Mouse (Mus musculus): Measurements from ENCODE around the gene Inafm1. TPM values are rescaled to one million over a fixed set of nuclear protein-coding genes. Genes with fewer than 3 reads are reported as not detected.
A peak's percentile ranks its signal among the peaks of the same experiment; 100 is the strongest.
"Not testable (repeated sequence)": the region's sequence is repeated elsewhere in the genome, so short reads cannot be mapped to it uniquely, and the experiment has no call there.

Gene Inafm1
- total RNA-seq, 1 experiment from 2014 or later, result 13.2 TPM

DNA sequence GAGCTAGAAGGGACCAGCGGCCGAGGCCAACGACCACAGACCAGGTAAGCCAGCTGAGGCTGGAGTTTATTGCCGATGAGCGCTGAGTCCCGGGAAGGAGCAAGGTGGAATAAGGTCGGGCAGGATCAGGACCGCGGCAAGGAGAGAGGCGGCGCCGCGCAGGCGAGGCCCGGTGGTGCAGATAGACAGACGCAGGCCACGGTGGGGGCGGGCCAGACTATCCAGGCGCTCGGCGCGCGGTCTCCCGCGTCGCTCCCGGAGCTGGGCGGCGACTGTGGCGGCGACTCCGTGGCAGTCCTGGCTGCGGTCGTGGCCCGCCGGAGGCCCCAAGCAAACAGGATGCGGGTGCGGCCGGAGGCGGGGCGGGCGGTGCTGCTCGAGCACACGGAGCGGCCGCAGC is 736 bp downstream of the Inafm1 start:
- peak; percentile 31 for ATAC-seq (ENCODE audit: extremely low read depth, insufficient number of reproducible peaks, low FRiP score, poor library complexity, severe bottlenecking)

DNA sequence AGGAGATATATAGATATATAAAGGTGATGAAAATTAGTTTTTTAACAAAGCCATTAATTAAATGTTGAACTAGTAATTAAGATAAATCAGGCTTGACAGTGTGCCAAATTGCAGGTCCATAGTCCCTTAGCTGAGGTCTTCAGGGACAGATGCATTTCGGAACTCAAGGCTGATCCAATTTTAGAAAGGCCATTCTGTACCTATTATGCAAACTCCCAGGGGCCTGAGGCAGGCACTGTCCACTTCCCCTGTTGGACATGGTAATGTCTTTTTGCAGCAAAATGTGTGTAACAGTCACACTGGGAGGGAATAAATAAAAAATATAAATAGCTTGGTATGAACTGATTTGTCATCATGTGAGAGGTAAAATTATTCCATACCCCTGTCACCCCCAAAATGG is 2.3 kb downstream of the Inafm1 start:
- no peak for ATAC-seq (ENCODE audit: extremely low read depth, insufficient number of reproducible peaks, low FRiP score, poor library complexity, severe bottlenecking)

DNA sequence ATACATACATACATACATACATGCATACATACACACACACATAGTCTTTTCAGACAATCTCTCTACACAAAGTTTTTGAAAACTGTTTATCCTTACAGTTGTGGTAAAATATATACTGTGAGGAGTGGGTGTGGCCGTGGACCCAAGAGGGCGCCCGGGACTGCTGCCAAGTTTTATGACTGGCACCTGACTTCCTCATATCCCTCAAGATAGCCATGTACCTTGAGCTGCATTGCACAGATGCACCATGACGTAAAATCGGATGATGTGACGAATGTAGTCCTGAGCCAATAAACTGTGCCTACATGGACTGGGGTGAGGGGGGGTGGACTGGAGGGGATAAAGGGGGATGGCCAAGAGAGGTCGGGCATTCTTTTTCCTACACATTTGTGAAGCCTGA is 6.8 kb downstream of the Inafm1 start:
- ATAC-seq (ENCODE audit: extremely low read depth, insufficient number of reproducible peaks, low FRiP score, poor library complexity, severe bottlenecking), result not testable (repeated sequence)

DNA sequence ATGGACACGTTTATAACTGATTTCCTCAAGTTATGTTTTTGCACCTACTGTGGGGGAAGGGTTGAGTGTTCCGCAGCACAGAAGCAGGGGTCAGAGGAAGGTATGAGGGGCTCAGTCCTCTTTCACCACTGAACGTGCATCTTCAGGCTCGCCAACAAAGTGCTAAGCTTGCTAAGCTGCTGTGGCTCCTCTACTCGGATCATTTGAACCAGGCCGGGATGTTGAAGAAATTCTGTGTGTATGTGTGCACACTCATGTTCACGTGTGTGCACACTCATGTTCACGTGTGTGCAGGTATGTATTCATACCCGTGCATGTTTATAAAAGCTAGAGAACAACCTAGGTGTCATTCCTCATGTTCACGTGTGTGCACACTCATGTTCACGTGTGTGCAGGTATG is 7.6 kb downstream of the Inafm1 start:
- no peak for ATAC-seq (ENCODE audit: extremely low read depth, insufficient number of reproducible peaks, low FRiP score, poor library complexity, severe bottlenecking)

DNA sequence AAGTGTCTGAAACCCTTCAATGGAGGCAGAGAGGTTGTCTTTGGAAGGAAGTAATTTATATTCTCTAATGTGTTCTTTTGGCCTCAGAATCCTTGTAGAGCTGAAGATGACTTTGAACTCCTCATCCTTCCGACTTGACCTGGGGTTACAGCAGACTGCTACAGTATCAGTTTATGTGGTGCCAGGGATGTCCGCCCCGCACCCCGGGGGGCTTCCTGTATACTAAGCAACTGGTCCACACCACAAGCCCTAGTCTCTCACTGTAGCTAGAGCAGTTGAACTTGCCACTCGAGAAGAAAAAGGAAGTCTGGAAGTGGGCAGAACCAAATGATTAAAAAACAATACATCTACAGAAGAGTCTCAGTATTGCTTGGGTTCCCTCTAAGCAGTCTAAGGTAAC is 9.6 kb downstream of the Inafm1 start:
- ATAC-seq (ENCODE audit: extremely low read depth, insufficient number of reproducible peaks, low FRiP score, poor library complexity, severe bottlenecking), result no peak

DNA sequence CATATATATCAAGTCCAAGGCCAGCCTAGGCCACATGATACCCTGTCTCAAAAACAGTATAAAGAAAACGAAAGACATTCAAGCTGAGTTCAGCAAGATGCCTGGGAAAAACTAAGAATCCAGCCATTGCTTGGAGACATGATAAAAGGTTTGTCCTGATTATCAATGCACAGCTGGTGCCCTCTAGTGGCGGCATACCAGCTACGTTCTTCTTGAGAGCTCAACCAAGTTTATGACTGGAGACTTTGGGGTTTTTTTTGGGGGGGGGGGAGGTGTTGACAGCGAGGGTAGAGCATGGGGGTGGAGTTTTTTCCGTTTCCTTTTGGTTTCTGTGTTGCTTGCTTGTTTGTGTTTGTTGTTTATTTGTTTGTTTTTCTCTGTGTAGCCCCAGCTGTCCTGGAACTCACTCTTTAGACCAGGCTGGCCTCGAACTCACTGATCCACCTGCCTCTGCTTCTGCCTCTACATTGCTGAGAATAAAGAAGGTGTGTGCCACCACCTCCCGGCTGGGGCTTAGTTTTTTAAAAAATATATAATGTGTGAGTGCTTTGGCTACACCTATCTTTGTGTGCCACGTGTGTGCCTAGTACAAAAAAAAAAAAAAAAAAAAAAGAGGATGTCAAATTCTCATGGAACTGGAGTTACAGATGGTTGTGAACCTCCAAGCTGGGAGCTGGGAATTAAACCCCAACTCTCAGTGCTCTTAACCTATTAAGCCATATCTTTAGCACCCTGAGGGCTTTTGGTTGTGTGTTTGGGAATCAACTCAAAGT is 10.2 kb downstream of the Inafm1 start:
- ATAC-seq (ENCODE audit: extremely low read depth, insufficient number of reproducible peaks, low FRiP score, poor library complexity, severe bottlenecking), result peak; percentile 61; the same call in 1 of the 2 replicates

DNA sequence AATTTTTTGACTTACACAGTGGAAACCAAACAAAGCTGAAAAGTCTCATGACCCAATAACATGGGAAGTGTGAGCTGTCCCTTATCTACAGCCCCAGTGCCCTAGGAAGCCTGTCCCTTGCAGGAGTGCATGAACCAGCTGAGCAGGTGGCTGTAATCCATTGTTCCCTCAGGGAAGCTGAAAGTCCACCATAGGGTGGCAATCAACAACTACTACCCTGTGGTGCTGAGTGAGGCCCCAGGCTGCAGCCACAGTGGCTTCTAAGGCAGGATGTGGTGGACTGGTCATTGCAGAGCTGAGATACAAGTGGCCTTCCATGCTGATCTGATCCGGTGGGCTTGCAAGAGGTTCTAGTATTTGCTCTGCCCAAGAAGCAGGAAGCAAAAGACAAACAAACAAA is 12.3 kb downstream of the Inafm1 start:
- no peak for ATAC-seq (ENCODE audit: extremely low read depth, insufficient number of reproducible peaks, low FRiP score, poor library complexity, severe bottlenecking)

DNA sequence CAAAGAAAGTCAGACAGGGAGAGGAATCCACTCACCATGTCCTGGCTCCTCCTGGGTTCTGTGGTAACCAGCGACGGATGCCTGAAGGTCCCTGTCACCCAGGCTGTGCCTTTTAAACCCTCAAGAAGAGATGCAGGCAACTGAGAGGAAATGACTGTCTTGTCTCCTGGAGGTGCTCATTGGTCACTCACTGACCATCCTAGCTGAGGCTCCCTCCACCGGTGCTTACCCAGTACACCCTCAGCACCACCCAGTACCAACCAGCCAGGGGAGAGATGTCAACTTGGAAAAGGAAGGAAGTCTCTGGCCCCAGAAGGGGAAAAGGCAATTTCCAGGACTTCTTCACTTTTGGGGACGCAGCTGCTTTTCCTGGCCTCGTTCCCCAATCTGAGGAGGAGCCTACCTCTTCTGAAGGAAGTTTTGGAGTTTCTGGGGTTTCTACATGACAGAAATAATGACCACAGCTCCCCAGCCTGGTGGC is 14.3 kb downstream of the Inafm1 start, which contains the start of gene C5ar1:
C5ar1 (minus strand) TSS at position 431 of the 481 bp plus-strand sequence.
- peak; percentile 79 for ATAC-seq (ENCODE audit: extremely low read depth, insufficient number of reproducible peaks, low FRiP score, poor library complexity, severe bottlenecking)

DNA sequence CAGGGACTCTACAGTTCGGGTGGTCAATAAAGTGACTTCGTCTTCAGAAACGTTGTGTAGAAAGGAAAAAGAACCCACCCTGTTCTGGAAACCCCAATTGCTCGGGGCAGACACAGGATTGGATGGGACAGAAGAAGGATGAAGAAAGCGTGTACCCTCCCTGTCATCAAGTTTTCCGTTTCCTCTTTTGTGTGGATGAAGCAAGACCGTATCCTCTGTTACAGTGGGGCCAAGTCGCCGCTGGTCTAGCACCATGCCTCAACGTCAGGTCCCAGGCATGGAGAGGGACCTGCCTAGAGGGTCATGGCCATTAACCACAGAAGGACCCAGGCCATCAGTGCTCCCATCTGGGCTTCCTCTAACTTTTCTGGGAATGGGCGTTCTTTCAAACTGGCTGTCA is 15.6 kb downstream of the Inafm1 start:
- peak; percentile 76 for ATAC-seq (ENCODE audit: extremely low read depth, insufficient number of reproducible peaks, low FRiP score, poor library complexity, severe bottlenecking)

DNA sequence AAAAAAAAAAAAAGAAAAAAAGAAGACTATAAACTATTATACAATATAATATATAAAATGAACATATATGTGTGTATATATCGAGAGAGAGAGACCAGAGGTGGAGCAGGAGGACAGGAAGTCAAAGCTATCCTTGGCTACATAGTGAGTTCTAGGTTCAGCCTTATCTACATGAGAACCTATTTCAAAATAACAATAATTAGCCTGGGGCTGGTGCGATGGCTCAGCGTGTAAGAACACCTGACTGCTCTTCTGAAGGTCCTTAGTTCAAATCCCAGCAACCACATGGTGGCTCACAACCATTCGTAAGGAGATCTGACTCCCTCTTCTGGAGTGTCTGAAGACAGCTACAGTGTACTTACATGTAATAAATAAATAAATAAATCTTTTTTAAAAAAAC is 17.5 kb downstream of the Inafm1 start:
- ATAC-seq (ENCODE audit: extremely low read depth, insufficient number of reproducible peaks, low FRiP score, poor library complexity, severe bottlenecking), result not testable (repeated sequence)

DNA sequence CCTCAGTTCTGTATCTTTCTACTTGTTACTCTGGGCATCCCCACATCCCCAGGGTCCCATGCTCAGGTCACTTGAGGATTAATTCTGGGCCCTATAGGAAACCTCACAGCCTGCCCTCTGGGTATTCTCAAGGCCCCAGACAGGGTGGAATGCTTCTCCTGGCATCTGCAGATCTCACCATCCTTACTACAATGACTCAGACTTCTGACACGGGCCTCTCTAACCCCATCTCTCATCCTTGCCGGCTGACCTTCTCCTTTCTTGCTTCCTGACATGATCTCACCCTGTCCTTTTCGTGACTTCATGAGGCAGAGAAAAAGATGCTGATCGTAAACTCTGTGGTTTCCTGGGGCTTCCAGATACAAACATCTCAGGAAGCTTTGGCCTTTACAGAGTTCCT is 19.2 kb downstream of the Inafm1 start:
- ATAC-seq (ENCODE audit: extremely low read depth, insufficient number of reproducible peaks, low FRiP score, poor library complexity, severe bottlenecking), result peak; percentile 43

DNA sequence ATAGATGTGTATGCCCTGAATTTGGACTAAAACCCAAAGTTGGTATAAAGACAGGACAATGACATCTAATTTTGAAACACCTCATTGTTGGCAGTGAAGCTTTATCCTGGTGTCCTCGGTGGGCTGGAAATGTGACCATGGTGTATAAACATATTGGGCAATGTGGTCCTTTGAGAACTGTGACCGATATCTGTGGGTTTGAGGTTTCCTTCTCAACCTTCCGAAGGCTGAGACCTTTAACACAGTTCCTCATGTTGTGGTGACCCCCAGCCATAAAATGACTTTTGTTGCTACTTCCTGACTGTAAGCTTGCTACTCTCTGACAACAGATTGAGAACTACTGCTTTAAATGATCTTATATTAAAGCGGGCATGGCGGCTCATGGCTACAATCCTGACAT is 22.7 kb downstream of the Inafm1 start:
- peak; percentile 35; the same call in 1 of the 2 replicates for ATAC-seq (ENCODE audit: extremely low read depth, insufficient number of reproducible peaks, low FRiP score, poor library complexity, severe bottlenecking)

DNA sequence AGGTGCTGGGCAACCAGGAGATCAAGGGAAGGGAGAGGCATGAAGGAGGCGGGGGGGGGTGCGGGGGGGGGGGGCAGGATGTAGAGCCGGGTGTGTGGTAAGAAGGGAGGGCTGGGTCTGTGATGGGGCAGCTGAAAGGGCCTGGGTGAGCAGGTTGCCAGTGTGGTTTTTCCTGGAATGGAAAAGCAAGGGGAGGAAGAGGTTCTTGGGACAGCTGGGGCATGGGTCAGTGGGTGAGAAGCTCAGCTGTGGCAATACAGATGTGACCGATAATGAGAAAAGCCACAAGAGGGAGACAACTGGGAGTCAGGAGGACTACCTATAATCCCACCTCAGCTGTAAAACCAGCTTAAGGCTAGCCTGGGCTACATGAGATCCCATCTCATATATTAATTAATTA is 27.5 kb downstream of the Inafm1 start:
- ATAC-seq (ENCODE audit: extremely low read depth, insufficient number of reproducible peaks, low FRiP score, poor library complexity, severe bottlenecking), result no peak

DNA sequence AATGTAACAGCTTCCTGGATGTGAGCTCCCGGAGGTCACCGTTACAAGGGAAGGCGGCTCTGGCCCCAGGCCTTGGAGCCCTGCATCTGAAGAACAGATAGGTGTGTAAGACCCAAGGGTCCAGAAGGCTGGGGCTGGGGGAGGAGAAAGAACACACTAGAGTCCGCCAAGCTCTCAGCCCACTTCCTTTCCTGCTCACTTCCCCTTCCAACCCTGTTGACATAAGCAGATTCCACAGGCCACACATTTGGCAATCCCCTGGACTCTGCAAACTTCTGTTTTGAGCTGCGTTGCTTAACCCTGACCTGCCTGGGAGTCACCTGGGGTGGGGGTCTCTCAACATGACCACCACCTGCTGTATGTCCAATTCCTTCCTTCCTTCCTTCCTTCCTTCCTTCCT is 29.4 kb downstream of the Inafm1 start, which contains the start of gene C5ar2:
C5ar2 (minus strand) TSS at position 88 of the 400 bp plus-strand sequence.
- ATAC-seq (ENCODE audit: extremely low read depth, insufficient number of reproducible peaks, low FRiP score, poor library complexity, severe bottlenecking), result peak; percentile 68

DNA sequence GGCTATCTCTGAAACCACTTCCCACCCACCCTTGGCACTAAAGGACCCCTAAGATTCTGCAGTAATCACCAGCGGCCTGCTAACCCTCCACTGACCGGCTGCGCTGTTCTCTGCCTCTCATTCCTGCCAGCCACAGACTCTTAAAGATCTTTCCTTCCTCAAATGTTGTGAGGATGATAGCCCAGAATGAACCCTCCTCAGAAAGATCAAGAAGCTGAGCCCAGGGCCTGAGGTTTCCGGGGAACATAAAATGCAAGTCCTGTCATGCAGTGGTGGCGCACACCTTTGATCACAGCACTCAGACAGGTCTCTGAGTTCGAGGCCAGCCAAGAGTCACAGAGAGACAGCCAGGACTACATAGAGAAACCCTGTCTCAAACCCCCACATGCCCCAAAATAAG is 31.2 kb downstream of the Inafm1 start:
- ATAC-seq (ENCODE audit: extremely low read depth, insufficient number of reproducible peaks, low FRiP score, poor library complexity, severe bottlenecking), result no peak

DNA sequence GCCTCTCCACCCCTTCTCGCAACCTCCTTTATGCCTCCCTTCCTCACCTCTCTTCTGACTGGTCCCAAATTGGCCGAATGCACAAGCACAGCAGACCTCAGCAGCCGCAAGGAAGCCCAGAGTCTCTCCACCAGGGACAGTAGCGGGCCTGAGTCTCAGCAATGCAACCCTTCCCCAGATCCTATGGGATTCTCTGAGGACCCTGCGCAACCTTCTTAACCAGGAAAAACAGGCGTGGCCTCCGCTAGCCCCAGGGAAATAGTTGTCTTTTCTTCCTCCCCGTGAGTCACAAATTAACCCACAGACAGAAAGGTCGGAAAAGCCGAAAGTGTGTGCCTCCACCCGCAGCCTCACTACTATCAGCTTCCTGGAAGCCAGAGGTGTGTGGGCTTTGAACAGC is 31.6 kb downstream of the Inafm1 start:
- ATAC-seq (ENCODE audit: extremely low read depth, insufficient number of reproducible peaks, low FRiP score, poor library complexity, severe bottlenecking), result no peak

DNA sequence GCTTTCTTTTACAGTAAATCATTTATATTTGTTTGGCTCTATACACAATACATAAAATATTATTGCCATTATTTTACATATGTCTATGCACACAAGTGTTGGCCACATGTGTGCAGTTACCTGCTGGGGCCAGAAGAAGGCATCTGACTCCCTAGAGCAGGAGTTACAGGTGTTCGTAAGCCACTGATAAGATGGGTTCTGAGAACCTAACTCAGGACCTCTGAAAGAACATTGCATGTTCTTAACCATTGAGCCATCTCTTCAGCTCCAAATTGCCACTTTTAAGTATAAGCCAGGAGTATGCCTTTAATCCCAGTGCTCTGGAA is 32.5 kb downstream of the Inafm1 start:
- ATAC-seq (ENCODE audit: extremely low read depth, insufficient number of reproducible peaks, low FRiP score, poor library complexity, severe bottlenecking), result no peak

DNA sequence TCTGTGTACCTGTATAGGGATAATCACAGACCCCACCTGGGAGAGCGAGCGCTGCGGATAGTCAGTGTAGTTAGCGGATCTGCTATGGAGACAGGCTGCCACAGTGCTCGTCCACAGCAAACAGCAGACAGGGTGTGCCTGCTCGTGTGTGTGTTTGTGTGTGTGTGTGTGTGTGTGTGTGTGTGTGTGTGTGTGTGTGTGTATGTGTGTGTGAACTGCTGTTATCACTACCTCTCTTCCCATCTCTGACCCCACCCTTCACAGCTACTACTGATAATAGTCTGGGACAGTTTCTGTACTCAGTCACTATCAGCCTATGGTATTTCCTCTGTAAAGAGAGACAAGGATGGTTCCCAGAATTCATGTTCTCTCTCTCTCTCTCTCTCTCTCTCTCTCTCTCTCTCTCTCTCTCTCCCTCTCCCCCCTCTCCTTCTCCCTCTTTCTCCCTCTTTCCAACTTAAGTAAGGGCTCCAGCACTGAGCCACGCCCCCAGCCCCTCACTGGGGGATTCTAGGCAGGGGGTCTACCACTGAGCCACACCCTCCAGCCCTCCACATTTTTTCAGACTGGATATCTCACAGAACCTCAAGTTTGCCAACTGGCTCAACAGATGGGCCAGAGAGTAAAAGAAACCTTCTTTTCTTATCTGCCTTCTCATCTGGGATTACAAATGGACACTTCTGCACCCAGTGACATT is 33.0 kb downstream of the Inafm1 start:
- no peak for ATAC-seq (ENCODE audit: extremely low read depth, insufficient number of reproducible peaks, low FRiP score, poor library complexity, severe bottlenecking)

DNA sequence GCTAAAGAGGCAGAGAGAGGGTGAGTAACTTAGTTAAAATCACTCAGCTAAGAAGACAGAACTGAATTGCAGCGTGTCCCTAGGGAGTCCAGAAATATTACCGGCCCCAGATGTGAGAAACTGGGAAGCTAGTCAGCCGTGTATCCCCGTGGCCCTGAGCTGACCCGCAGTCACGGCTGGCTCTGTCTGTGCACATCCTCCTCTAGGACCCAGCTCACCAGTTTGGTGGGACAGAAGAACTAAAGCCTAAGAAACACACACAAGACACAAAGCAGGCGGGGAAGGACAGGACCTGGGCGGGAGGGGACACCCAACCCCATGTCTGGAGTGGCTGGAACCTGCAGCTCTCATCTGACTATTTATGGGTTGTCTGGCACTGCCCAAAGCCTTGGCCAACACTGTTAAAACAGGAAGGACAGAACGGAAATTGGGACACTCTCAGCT is 33.8 kb downstream of the Inafm1 start:
- ATAC-seq (ENCODE audit: extremely low read depth, insufficient number of reproducible peaks, low FRiP score, poor library complexity, severe bottlenecking), result peak; percentile 62

DNA sequence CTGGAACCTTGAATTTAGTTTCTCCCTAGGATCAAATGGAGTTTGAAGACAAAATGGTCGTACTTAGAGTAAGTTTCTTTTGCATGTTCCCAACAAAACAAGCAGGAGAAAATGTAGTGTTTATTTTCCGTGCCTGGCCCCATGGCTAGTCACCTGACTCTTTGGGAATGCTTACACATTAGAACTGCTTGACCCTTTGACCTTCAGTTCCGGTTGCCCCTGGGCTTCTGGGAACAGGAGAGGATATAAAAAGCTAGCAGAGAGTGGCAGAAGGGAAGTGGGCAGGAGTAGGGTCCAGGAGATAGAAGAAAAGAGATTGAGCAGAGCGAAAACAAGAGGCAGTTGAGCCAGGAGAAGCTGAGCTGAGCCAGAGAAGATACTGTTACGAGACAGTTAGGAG is 43.5 kb downstream of the Inafm1 start:
- ATAC-seq (ENCODE audit: extremely low read depth, insufficient number of reproducible peaks, low FRiP score, poor library complexity, severe bottlenecking), result no peak

Data from neutrophil, adult 5-6 weeks (primary cell).